Mouse (Mus musculus) urinary bladder, postnatal 14 days (tissue): ENCODE data around the gene Gm20517.

Source experiments
- DNase-seq: peaks from one replicate; pipeline ENCODE4 v3.0.0; 2021; ENCODE audit warnings: low spot score

Gm20517 gene

DNA sequence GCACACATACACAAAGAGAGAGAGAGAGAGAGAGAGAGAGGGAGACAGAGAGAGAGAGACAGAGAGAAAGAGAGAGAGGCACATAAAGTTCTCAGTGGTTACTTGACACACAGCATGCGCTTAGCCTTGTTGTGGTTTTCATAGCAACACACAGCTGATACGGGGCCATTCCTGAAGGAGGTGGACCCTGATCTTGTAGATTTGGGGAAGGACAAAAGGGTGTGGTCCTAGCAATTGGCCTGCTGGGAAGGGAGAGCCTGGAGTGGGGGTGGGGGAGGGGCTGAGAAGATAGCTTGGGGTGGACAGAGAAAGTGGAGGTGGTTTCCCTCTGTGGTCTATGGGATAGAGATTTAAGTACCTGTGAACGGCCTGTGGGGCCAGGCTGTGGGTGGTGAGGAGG lies 98.6 kb downstream of the Gm20517 start:
- DNase-seq, result no peak

DNA sequence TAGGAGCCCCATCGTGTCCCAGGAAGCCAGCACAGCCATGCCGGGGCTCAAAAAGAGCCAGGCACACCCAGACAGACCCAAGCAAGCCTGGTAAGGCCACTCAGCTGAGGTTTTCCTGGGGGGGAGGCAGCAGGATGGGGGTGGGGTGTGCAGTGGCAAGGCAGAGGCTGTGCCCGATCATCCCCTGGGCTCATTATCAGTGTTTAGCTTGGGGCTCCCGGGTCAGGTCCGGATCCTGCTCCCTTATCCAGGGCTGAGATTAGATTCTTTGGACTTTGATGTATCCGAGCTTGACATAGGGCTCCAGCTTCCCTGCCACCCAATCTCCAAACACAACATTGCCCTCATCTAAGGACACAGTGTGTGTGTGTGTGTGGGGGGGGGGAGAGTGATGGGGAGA lies 100.5 kb downstream of the Gm20517 start:
- no peak for DNase-seq

DNA sequence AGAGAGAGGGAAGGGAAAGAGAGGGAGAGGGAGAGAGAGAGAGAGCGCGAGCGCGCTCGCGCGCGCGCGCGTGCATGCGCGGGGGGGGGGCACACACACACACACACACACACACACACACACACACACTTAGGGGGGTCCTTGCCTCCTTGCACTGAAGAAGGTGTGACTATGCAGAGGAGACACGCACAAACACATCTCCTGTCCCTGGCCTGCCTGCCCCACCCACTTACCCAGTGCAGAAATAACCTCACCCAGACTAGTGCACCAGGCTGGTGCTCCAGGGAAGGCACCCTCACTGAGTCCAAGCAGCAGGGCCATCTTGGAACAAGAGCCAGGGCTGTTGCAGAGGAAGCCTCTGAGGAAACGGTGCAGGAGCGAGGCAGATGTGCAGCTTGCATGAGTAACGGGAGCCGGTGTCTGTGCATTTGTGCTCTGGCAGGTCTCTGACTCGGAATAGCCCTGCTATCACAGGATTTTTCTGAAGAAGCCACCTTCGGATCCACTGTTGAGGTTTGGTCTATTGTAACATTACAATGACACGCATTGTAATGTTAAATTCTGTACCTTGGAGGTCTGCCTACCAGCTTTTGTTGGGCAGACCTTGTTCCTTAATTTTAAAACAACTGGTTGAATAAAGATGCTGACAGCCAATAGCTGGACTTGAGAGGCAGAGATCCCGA lies 101.6 kb downstream of the Gm20517 start:
- DNase-seq, result no peak

DNA sequence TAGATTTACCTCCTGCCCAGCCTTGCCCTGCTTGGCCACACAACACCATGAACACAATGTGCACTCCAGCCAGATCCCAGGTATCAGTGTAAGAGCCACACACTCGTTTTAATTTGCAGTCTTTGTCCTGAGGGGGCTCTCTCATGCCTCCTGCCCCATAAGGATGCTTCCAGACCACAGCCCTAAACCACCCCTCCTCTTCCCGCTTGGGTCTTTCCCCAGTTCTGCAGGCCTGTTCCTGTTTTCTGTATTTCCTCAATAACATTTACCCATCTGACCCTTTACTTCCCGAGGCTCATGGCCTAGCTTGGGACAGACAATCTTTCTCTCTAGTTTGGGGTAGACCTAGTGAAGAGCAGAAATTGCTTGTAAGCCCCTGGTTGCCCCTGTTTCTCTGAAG lies 103.6 kb downstream of the Gm20517 start:
- DNase-seq, result no peak

DNA sequence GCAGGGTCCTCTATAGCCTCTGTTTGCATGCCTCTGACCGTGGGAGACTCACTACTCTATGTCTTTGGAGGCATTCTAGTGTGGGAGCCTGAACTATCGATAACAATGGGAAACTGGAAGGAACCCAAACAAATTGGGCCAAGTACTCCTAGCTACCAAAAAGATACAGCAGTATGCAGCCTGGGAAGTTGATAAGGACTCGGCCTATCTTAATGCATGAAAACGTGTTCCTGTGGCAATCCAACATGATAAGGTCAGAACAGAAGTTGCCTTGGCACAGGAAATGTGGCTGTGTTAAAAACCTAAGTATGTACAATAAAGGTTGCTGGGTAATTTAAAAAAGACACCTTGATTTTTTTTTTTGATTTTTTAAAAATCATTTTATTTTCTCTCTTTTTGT lies 109.8 kb downstream of the Gm20517 start:
- no peak for DNase-seq

DNA sequence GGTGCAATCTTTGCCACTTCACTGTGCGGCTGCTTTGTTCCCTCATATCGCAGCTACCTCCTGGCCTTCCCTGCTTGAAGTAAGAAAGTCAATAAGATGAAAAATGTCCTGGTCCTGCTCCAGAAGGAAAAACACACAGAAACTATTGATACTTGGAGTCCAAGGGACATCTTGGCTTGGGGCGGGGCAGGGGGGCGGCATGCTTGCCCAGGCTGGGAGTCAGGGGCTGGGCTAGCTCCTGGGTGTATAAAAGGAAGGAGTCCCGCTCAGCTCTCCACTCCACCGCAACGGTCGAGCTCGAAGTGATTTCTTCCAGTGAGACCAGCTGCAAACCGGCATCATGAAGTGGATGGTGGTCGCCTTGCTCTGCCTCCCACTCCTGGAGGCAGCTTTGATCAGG lies 115.2 kb downstream of the Gm20517 start, which contains the start of gene Pgc:
TSS of gene Pgc (plus strand) at position 277 of the 400 bp plus-strand sequence.
- DNase-seq, result no peak

DNA sequence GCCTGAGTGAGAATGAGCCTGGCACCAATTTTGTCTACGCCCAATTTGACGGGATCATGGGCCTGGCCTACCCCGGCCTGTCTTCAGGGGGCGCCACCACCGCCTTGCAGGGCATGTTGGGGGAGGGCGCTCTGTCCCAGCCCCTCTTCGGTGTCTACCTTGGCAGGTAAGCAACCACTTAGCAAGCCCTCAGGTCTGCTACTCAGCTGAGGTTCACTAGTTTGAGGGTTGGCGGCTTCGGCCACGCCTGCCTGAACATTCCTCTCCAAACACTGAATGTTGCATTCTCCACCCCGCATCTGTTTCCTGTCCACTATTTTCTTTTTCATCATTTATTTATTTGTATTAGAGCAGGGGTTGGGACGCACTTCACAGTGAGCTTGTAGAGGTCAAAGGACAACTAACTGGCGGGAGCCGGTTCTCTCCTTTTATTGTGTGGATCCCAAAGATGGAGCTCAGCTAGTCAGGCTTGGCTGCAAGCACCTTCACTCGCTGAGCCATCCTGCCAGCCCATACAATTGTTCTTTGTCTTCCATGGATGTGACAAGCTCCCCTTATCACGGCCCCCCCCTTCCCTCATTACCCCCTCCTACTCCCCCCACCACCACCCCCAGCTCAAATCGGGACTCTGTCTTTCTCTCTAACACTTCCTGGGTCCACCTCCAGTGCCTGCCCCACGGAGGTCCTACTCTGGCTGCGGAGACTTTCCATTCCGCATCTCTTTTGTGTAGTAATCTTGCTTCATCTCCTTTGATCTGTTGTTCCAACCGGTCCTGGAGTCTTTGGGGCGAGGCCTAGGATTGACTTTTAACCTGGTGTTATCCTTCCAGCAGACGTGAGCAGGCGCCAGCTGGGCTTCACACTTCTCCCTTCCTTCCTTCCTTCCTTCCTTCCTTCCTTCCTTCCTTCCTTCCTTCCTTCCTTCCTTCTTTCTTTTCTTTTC lies 119.5 kb downstream of the Gm20517 start:
- no peak for DNase-seq
